Mouse (Mus musculus) adrenal gland, adult 2 months (tissue): Measurements from ENCODE around the gene Zbtb42. TPM values are rescaled to one million over a fixed set of nuclear protein-coding genes. Genes with fewer than 3 reads are reported as not detected.

Source experiments
- DNase-seq: peaks from one replicate; pipeline ENCODE4 v3.0.0; 2021
- polyA plus RNA-seq: library from polyadenylated mRNA; depleted of rRNA; stranded (reverse); fragments of >200 nt; gene quantifications from 2 replicates; pipeline ENCODE4 v1.2.3, GENCODE M21; 2012
- total RNA-seq, 2 experiments: library from RNA; stranded (reverse); gene quantifications; 2 replicates each; pipeline ENCODE4 v1.2.3; 2021

The Zbtb42 gene
- total and polyA plus RNA-seq, 3 experiments, result 5.5 to 25.5 (median 15.8) TPM

DNA sequence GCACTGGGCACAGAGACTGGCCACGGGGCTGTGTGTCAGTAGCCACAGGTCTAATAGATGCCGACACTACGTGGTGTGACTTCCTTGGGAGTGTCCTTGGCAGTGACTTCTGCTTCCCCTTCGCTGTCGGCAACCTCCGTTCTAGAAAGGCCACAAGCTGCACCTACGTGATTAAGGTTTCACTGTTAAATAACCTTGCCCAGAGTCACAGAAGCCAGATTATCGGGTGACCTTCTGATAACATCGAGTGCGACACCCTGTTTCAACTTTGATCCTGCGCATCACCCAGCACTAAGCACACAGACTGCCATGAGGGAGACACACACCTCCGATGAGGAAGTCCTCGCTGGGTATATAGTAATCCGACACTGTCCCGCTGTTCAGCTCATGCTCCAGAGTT, 9.8 kb downstream of the Zbtb42 start:
- DNase-seq, result no peak

DNA sequence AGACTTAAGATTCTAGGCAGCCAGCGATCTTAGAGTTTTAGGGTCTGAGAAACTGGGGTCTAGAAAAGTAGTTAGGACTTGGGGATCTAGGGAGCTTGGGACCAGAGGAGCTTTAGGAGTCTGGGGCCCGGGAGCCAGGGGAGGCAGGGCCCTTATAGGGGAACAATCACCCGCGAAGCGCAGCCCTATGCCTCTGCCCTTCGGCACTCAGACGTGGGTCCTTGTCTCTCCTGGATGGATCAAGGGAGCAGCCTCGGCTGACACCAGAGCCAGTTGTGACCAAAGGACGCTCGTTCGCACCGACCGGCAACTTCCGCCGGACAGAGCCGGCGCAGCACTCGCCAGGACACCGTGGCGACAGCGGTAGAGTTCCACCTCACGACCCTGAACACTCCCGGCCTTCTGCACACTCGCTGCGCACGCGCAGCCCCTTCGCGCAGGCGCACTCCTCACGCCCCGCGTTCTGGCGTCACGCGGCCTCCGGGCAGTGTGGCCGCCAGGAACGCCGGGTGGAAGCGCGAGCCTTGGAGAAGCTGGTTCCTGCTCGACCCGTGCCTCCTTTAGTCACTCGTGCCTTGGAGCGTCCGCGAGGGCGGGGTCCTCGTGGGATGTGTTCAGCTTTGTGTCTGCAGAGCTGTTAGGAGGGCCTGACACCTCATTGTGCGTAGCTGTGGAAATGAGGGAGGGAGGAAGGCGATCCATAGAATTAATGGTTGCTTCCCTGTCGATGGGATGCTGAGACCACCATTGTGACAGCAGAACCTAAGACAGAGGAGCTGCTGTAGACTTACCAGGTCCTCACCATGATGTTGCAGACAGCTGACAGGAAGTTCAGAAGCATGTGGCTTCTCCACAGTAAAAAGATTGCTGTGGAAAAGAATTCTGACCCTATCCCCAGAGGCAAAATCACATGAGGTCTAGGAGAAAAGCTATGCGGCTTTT, 14.8 kb downstream of the Zbtb42 start:
- peak; percentile 97 for DNase-seq

DNA sequence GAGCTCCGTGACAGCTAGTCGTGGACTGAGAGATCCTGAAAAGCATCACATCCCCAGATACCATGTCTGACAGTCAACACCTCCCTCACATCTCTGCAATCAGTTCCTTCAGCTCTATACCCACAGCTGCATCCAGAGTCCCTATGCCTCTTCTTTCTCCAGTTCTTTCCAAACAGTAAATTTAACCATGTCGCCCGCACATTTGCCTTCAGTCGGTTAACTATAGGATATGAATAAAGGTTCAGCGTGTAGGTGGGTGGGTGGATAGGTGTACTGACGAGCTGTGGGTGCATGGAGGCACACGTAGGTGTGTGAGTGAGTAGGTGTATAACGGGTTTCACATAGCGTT, 15.5 kb downstream of the Zbtb42 start:
- DNase-seq, result no peak

DNA sequence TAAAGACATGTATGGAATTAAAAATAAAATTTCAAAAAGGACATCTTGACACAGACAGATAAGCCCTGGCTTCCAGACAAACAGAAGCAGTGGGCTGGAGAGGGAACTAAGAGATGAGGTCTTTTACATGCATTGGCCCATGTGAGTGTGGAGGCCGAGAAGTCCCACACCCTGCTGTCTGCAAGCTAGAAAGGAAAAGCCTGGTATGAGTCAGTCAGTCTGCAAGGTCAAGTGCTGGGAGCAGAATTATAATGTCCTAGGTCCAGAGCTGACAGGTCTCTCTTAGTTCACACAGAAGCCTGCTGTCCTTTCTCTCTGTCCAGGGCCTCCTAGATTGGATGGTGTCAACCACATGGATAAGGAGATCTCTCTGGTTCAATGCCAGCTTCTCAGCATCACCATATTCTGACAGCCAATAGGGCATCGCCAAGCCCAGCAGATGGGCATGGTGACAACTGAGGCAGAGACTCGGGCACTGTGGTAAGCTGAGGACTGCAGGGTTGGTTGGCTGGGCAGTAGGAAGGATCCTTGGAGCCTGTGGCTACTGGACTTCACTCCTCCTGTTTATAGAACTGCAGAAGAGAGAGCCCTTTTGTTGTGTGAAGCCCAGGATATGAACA, 18.3 kb downstream of the Zbtb42 start:
- DNase-seq, result peak; percentile 59

DNA sequence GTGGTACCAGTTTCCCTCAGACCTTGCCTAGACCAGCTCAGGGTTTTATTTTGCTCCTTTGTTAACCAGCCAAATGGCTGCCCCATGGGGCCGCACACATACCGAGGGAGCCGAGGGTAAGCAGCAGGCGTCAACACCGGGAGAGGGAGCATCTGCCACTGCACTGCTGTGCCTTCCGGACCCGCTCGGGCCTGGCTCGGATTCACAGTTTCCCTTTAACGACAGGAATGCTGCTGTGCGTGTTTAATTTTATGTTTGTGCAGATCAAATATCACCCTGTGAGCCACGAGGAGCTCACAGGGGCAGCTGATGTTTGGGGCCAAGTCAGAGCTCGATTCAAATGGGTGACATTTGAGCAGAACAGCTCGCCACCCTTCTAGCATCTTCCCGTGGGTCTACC, 21.9 kb downstream of the Zbtb42 start:
- no peak for DNase-seq

DNA sequence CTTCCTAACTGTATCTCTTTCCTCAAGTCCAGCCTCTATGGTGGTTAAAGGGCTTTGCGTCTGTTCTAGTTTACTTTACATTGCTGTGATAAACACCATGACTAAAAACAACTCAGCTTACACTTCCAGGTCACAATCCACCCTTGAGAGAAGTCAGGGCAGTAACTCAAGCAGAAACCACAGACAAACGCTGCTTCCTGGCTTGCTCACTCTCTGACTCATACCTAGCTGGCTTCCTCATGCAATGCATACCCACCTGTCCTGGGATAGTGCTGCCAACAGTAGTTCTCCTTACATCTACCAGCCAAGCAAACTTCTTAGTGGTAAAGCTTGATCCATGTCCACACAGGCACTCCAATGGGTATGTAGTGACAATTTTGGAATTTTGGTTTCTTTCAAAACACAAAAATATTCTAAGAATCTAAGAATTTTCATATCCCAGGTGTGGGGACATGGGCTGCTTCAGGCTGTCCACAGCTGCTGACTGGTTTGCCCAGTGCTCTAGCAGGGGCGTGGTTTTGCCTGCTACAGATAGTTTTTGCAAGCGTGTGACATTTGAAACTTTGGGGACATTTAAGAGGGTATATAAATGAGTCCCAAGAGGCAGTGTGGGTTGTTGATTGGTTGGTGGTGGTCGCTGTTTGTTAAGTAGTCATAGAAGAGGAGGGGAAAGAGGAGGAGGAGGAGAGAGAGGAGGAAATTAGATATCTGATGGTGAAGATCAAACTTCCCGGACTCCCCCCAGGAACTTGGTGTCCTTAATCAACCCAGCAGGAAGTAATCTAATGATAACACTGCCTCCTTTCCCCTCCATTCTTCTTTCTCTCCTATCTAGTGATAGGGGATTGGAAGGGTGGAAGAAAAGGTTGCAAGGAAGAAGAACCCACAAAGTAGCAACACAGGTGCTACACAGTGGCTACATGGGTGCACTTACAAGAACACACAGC, 24.0 kb downstream of the Zbtb42 start:
- DNase-seq, result no peak

DNA sequence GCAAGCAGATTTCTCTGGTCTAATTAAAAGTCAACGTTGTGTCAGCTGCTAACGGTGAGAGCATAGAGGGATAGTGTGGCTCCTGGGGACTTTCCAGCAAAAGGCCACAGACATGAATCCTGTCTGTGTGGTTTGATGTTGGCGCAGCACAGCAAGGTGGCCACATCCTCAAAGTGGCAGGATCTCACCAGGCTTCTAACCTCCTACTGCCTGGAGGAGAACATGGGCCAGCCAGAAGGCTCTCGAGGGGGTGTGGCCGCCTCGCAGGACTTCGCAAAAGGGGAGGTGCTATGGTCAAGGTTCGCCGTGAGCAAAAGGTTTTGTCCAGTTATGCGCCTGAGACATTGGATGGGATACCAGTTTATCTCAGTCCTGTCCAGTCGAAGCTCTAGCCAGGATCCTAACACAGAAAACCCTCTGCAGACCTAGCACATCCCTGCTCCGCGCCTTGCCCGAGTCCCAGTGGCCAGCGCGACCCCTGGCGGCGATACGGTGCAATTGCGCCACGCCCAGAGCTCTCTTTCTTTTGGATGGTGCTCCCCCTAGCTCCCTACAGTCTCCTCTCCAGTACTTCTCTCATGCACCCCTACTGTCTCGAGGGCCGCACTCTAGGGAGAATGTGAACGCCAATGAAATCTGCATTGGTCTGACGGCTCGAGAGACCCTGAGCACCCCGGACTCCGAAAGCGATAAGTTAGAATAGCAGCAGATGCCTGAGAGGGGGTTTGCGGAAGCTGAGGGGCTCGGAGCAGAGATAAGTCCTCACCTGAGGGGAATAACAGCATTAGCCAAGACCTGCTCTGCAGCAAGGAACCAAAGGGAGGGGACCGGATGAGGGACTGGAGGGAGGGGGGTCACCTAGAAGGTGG, 28.3 kb downstream of the Zbtb42 start:
- peak; percentile 92 for DNase-seq

DNA sequence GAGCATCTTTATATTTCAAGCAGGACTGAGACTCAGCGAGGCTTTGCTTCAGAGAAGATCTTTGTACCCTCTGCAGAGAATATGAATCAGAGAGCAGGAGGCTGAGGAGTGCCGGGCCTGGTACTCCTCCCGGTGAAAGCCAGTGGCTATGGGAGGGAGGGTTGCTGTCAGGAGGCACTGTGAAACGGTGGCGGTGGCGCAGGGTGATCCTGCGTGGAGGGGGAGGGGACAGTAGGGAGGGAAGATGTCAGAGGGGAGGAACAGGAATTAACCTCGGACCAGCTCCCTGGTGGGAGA, 28.9 kb downstream of the Zbtb42 start:
- DNase-seq, result no peak

DNA sequence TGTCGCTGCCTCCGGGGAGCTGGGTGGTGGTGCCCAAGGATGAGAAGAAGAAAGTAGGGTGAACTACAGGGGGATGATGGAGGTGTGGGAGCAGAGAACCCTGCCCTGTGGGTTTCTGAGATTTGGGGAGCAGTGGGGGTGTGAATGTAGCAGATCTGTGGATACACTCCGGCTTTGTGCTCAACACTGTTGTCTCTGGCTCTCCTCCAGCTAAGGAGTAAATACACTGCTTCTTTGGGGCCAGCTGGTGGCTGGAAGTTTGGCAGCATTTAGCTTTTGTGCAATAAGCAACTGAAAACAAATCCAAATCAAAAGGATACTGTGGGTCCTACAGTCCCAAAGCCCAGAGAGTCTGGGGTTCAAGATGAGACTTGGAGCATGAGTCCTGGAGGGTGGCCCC, 35.4 kb downstream of the Zbtb42 start:
- DNase-seq, result no peak

DNA sequence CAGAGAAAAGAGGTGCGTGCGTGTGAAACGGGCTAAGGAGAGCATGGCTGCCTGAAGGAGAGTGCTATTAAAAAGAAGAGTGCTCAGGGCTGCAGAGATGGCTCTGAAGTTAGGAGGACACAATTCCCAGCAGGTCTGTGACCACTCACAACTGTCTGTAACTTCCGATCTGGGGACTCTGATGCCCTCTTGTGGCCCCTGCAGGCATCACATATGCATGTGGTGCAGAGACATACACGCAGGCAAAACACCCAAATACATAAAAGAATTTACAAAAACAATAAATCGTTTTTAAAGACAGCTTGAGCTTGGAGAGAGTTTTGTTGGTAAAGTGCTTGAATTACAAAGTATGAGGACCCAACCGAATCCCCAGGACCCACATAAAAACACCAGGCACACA, 38.5 kb downstream of the Zbtb42 start:
- DNase-seq, result peak; percentile 40

DNA sequence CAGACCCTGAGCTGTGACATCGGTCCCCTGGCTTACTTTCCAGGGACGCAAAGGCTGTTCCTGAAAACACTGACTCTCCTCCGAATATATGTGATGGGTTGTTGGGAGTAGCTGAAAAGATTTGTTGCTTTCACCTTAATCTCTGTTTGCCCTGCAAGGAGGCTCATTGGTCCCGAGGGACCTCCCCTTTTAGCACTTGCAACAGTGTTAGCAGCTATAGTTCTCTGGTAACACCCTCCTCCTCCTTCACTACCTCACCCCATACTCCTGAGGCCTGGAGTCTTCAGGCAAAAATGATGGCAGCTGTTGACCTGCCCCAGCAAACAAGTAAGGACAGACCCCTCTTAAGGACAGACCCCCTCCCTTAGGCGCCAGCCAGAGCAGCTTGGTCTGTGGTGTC, 40.4 kb downstream of the Zbtb42 start:
- DNase-seq, result no peak

DNA sequence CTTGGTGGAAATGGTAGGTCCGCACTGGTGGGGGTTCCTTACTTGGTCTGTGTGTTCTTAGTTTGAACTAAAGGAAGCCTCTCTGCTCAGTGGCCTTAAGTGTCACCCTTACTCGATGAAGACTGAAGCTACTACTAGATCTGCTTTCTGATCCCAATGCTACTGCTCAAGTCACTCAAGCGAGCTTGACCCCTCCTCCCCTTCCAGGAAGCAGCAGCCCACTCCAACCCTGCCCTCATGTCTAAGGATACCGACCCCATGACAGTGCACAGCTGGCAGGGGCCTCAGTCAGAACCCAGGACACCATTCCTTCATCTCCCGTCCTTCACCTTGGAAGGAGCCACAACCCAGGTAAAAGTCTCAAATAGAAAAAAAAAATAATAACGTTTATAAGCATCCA, 41.6 kb downstream of the Zbtb42 start, which contains the start of gene Cep170b:
Cep170b (plus strand) TSS at position 240 of the 400 bp plus-strand sequence.
- no peak for DNase-seq

DNA sequence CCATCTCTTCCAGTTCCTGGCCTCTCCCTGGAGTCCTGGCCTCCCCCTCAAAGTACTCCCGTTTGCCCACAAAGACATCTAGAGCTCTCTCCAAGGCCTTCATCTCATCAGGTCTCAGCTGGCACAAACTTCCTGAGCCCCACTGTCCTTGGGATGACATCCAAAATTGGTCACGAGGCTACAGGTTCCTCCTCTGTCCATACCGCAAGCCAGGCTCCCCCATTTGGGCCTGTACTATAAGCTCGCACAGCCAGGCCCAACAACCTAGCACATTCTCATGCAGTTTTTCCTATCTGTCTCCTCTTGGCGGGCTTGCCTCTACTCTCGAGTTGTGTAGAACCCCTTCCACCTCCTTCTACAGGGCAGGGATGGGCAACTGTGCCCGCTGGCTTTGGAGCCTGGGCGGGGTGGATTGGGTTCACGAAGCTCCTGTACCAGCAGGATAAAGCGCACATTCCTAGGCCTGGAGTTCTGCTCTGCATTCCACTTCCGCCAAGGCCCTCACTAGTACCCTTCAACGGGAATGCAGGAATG, 42.3 kb downstream of the Zbtb42 start:
- DNase-seq, result peak; percentile 70

DNA sequence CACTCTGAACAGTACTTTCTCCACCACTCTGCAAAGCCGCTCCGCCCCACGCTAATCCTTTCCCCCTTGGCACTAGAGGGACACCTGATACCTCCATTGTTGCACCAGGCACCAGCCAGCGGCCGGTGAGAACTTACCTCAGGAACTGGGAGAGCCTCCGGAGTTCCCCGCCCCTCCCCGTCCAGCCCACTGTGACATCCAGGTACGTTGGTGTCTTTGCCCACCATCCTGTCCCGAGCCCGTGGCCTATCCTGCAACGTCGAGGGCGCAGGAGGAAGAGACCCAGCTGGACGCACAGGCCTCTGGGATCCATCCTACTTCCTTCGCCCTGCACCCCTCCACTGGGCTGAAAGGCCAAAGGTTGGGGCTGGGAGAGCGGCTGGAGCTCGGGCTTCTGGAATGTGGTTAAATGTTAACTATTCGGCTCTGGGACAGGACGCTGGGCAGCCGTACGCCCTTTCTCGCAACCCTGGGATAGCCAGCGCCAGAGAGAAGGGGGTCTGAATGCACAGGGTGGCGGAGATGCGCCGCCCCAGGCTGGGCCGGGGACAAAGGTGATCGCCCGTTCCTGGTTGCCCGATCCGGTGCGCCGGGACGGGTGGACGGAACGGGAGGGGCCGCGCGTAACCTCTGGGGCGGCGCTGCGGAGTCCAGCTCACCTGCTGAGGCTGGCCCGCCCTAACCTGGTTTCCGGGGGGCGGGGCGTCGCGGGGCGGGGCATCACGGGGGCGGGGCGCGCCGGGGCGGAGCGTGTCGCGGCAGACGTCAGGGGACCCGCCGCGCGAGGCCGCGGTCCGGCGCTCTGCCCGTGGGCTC, 43.0 kb downstream of the Zbtb42 start:
- DNase-seq, result peak; percentile 73

DNA sequence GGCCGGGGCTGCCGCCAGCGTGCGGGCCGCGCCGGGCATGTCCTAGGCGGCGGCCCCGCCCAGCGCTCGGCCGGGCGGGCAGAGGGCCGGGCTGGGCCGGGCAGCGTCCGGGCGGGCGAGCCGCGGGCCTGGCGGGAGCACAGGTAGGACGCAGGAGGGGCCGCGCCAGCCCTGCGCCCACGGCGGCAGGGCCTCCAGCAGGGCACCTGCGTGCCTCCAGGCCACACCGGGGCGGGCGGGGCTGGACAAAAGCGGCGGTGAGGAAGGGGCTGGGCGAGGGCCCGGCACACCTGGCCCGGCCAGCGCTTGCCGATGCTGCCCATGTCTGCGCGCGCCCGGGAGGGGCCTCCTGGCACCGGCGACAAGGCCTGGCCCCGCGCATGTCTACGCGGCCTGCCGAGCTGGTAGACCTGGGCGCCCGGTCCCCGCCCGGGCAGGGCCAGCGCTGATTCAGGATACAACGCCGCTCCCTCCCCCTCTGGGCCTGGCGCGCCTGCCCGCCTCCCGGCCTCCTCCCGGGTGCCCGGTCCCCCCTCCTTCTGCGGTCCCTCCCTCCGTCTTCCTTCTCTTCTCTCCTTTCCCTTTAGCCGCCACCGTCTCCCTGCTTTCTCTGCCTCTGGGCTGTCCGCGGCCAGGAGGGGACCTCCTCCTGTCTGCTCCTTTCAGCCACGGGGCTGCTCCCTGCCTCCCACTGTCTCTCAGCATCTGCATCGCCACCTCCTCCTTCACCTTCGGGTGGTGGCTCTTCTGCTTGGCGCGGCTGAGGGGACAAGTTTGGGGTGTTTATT, 43.8 kb downstream of the Zbtb42 start:
- DNase-seq, result peak; percentile 87

DNA sequence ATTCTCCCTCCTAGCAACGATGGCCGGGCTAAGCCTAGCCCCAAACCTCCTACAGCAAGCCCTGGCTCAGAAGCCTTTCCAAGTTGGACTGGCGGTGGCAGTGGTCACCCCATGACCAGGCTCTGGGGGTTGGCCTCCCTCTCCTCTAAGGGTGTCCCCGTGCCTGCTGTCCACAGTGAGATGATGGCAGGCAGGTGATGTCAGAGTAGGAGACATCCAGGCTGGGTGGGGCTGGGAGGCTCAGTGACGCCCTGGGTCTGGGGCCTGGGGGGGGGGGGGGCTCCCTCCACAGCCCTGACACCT, 44.4 kb downstream of the Zbtb42 start:
- DNase-seq, result no peak

DNA sequence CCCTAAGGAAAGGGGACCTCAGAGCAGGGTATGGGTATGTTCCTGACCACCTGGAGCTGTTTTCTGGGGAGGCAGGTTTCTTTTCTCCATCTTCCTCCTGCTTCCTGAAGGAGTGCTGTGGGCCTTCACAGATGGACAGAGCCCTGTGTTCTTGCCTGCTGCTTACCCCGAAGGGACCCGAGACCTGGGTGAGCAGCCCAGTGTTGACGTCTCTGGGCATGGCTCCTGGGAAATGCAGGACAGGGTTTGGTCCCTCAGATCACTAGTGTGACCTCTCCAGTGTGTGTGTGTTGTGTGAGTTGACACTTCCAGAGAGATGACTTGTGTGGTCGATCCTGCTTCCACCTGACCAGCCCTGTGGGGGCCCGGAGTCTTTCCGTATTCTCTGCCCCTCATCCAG, 44.8 kb downstream of the Zbtb42 start:
- DNase-seq, result no peak

DNA sequence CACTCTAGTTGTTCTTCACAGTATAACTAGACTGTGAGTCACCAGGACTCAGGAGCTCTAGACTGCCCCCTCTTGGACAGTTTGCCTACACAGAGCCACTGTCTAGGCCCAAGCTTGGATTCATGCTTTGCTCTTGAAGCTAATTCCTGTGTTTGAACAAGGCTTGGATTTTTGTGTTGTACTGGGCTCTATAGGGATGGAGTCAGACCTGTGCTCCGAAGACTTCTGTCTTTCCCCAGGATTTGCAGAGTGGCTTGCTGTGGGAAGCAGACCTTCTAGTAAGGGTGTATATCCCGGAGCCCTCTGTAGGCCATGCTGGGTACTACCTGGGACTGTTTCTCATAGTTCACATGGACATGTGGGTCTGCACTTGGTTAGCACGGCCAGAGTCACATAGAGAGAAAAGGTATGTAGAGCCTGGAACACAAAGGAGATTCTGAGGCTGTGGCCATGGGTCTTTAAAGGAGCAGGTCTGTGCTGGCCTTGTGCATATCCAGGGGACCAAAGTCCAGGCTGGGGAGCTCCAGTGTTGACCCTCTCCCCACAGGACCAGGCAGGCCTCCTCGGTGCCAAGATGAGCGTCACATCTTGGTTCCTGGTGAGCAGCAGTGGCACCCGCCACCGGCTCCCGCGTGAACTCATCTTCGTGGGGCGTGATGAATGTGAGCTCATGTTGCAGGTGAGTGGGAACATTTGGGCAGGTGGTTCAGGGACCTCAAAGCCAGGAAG, 45.6 kb downstream of the Zbtb42 start:
- DNase-seq, result peak; percentile 72

DNA sequence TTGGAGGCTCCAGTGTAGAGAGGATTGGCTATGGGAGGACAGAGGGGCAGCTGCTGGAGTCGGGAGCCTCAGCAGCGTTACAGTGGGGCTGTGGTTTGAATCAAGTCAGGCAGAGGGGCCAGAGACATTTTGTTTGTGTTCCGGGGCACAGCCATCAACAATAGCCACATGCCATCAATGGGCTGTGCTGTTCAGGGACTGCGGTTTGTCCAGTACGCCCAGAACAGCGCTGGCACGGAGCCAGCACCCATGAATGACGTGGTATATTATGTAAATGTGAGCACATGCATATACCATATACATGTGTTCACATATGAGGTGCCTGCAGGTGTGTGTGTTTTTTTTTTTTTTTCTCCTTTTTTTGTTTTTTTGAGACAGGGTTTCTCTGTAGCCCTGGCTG, 49.2 kb downstream of the Zbtb42 start:
- no peak for DNase-seq
